Mouse (Mus musculus) embryonic fibroblast, embryonic 13.5 days (primary cell): ENCODE results near the gene Sppl2c.

Experiments
- CTCF ChIP-seq: IDR thresholded peaks from 2 replicates; pipeline ENCODE4 v1.5.1; 2011; ENCODE audit warnings: mild to moderate bottlenecking, control low read depth, low read length, moderate library complexity, borderline replicate concordance; ENCODE audit not compliant: insufficient read depth
- POLR2A ChIP-seq: IDR thresholded peaks from 2 replicates; pipeline ENCODE4 v1.6.1; 2011; ENCODE audit warnings: low read depth, mild to moderate bottlenecking, control low read depth, low read length, moderate library complexity

GRCm38 (mm10) chr11:104235881-104236280 lies 49.8 kb downstream of the Sppl2c start:
- no peak for TF ChIP-seq CTCF
- TF ChIP-seq POLR2A, result no peak
